12 mouse cellular contexts compared by ENCODE assay signal in genomic region chr9:79213364-79213763, GRCm38 (mm10).
DNase-seq lines count a peak whose midpoint lies in the region; ATAC-seq lines count a peak whose summit lies in the region.
"Had no signal": no experiment of that assay in that cellular context is flagged by ENCODE, and none has a peak within 500 bp of the region (broad histone marks: within the 10 kb centered on the region; RNA-seq: fewer than 3 reads in every experiment).

No protein-coding gene starts in this region.

- 59% methylated on average over 6 of the region's 6 CpGs for WGBS in forebrain, embryonic 12.5 days

- peak; percentile 7 for DNase-seq in kidney, adult 11 months
- no peak for DNase-seq in kidney, postnatal 10 days
- peak; percentile 20 for DNase-seq in NIH3T3 (ENCODE audit: low read depth)
- peak; percentile 56 for DNase-seq in kidney, adult 9 months
- peak; percentile 20 for DNase-seq in lung, postnatal 10 days
- DNase-seq in cerebellum, adult 11 months, result no peak
- no peak for DNase-seq in spleen, postnatal 10 days (ENCODE audit: low spot score in 2 of 2)
- DNase-seq: heart, postnatal 14 days; layer of hippocampus, postnatal 36 days had no signal

- ATAC-seq in forebrain, embryonic 12.5 days (ENCODE audit: low FRiP score), result no peak

- no peaks in the 10 kb centered on the region for H3K27me3 ChIP-seq in forebrain, embryonic 12.5 days
- H3K27me3 ChIP-seq: embryonic facial prominence, embryonic 12.5 days had no signal

- no peak overlapping the region for H3K27ac ChIP-seq in forebrain, embryonic 12.5 days
- H3K27ac ChIP-seq: embryonic facial prominence, embryonic 12.5 days; midbrain, embryonic 10.5 days had no signal

- H3K36me3 ChIP-seq in forebrain, embryonic 12.5 days (replicated peaks), result no peaks in the 10 kb centered on the region
- H3K36me3 ChIP-seq: embryonic facial prominence, embryonic 12.5 days; midbrain, embryonic 10.5 days had no signal

- H3K9ac ChIP-seq in forebrain, embryonic 12.5 days, result no peak overlapping the region
- H3K9ac ChIP-seq: embryonic facial prominence, embryonic 12.5 days had no signal

- H3K9me3 ChIP-seq in forebrain, embryonic 12.5 days, result no peaks in the 10 kb centered on the region
- H3K9me3 ChIP-seq: embryonic facial prominence, embryonic 12.5 days; midbrain, embryonic 10.5 days had no signal

- H3K4me3 ChIP-seq in forebrain, embryonic 12.5 days (replicated peaks), result no peak overlapping the region
- H3K4me3 ChIP-seq: embryonic facial prominence, embryonic 12.5 days; midbrain, embryonic 10.5 days had no signal

- no peak overlapping the region for H3K4me2 ChIP-seq in forebrain, embryonic 12.5 days
- H3K4me2 ChIP-seq: embryonic facial prominence, embryonic 12.5 days had no signal

- no peaks in the 10 kb centered on the region for H3K4me1 ChIP-seq in forebrain, embryonic 12.5 days
- H3K4me1 ChIP-seq: embryonic facial prominence, embryonic 12.5 days; midbrain, embryonic 10.5 days had no signal

Comparison
In these comparisons a context has a peak if more than half of its experiments do, and no peak if none do; other contexts are left out.
1. DNase-seq: peak in kidney, adult 11 months (single experiment), NIH3T3 (single experiment), kidney, adult 9 months (single experiment) and lung, postnatal 10 days (single experiment); none in kidney, postnatal 10 days (single experiment), cerebellum, adult 11 months (single experiment) and spleen, postnatal 10 days (0 of 2).